Mouse (Mus musculus) NIH3T3 (cell line): ENCODE data around the gene Ppp1r3e.
A peak's percentile ranks its signal among the peaks of the same experiment; 100 is the strongest.

Source experiments
- DNase-seq: peaks from one replicate; pipeline ENCODE4 v3.0.0-alpha.2; 2012; ENCODE audit warnings: low read depth

Gene Ppp1r3e

GRCm38 (mm10) chr14:54883154-54884021 is 6.0 kb upstream of the Ppp1r3e start, which contains the start of the genes Bcl2l2 and Gm20521:
Gene Bcl2l2 (plus strand): TSS chr14:54883377.
Gene Gm20521 (plus strand): TSS chr14:54883441.
- peak; percentile 95 for DNase-seq

GRCm38 (mm10) chr14:54876539-54877047 is 757 bp downstream of the Ppp1r3e start:
- DNase-seq = peak; percentile 93

- DNase-seq = peak; percentile 15
Observed at GRCm38 (mm10) chr14:54875844-54876538, 1.4 kb downstream of the Ppp1r3e start.

DNA sequence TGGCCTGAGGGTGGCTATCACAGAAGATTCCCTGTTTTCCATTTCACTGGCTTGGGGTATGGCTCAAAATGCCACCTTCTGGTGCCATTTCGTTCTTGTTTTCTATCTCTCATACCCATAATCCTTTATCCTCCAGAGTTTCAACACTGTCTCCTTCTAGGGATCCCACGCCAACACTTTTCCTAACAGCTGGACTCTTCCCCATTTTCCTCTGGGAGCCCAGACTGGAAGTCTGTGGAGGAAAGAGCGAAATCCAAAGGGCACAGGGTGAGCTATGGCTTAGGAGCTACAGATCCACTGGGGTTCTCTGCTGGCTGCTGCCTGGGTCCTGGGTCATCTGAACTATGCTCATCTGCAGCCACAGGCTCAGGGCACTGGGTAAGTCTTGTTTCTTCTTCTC is 3.2 kb downstream of the Ppp1r3e start:
- DNase-seq = no peak

DNA sequence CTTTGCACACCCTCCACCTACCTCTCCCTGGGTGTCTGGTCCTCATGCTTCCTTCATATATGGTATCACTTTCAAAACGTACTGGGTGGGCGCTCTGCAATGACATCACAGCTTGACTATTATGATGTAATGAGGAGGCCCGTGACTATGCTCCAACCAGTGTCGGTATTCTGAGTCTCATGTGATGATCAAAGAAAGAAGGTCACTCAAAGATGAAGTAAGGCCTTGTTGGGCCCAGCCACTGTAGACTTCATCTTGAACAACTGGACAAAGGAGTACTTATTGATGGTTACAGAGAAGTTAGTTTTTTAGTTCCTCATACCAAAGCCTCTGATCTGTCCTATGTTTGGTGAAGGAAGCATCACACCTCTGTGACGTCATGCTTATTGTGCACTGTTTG is 6.5 kb downstream of the Ppp1r3e start, which contains the start of gene Homez:
Gene Homez, minus strand, starts transcription at position 101 of the 400 bp plus-strand sequence.
- no peak for DNase-seq

DNA sequence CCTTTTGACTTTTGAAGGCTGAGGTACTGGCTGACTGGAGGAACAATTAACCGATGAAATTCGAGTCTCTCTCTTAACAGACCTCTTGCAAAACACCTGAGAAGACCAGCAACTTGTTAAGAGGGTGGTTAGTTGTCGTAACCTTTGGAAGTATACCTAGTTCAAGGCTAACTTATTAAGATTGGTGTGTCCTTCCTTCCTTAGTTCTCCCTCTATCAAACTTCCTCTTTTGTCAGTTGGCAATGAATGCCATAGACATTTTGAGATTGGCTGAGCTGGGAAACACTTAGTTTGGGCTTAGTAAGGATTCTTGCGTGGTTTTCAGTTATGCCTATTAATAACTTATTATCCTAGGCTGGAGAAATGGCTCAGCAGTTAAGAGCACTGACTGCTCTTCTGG is 9.3 kb downstream of the Ppp1r3e start:
- DNase-seq = no peak

GRCm38 (mm10) chr14:54866936-54867335 is 10.4 kb downstream of the Ppp1r3e start:
- peak; percentile 16 for DNase-seq

- DNase-seq = no peak
Observed at GRCm38 (mm10) chr14:54866268-54866667, 11.1 kb downstream of the Ppp1r3e start.

DNA sequence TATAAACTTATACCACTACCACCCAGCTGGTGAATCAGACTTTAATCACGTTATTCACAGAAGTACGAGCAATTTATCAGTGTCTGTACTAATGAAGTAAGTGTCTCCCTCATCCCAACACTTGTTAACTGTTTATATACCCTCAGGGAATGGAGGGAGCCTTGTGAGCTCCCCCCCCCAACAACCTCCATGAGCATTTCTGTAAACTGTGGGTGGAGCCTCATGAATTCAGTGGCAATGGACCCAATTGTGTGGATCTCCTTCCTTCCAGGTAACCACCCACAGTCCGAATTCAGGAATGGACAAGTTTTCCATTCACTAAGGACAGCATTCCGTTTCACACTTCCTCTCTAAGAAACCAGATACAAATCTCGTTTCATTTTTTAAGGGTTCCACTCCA is 11.7 kb downstream of the Ppp1r3e start:
- DNase-seq = no peak

DNA sequence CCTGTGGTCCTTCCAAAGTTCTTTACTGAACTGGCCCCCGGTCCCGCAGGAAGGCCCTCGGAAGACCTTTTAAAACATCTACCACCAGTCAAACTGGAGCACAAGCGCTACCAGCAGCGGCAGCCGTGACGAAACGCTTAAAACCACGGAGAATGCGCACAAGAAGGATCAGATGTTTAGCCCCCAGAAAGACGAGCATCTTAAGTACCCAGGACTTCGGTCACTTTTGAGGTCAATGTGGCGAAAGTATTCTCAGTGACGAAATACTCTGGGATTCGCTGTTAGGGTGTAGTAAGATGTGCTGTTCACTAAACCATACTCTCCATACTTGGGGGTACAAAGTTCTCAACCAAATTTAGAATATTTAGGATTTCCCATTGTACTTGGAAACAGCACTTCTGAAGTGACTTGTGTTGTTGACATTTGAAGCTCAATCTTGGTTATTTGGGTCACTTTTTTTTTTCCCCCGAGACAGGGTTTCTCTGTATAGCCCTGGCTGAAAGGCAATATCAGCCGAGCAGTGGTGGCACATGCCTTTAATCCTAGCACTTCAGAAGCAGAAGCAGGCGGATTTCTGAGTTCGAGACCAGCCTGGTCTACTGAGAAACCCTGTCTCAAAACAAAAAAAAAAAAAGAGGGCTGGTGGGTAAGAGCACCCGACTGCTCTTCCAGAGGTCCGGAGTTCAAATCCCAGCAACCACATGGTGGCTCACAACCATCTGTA is 12.9 kb downstream of the Ppp1r3e start:
- DNase-seq = no peak

DNA sequence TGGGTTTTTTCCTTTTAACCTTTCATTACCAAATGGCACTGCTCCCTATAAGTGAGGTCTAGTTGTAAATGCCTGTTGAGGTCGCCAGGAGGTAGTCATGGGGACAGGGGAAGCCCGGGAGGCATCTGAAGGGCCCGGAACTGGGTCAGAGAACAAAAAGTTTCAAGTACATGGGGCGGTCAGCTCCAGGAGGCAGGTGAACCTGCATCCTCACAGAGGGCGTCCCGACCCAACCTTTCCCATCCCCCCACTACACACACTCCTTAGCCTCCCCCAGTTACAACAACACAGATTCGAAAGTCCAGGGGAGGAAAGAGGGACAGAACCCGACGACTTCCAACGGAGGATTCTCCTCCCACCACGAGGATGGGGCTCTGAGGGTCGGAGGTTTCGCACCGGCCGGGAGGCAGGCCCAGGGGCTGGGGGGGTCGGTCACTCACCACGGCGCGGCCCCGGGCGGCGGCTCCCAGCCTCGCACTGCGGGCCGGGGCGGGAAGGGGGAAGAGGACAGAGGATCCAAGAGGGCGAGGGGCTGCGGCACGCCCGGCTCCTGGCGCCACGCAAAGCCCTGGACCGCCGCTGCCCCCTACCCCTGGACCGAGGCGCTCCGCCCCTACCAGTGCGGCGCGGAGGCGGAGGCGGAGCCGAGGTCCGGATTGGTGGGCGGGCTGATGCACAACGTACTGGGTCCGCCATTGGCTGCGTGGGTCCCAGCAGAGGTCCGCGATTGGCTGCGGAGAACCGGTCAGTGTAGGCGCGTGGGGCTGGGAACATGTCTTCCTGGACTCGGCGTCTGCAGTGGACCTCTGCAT is 13.6 kb downstream of the Ppp1r3e start:
- DNase-seq = peak; percentile 92

GRCm38 (mm10) chr14:54860511-54860910 is 16.8 kb downstream of the Ppp1r3e start:
- DNase-seq = peak; percentile 77

- no peak for DNase-seq
Observed at GRCm38 (mm10) chr14:54857891-54858290, 19.5 kb downstream of the Ppp1r3e start.

DNA sequence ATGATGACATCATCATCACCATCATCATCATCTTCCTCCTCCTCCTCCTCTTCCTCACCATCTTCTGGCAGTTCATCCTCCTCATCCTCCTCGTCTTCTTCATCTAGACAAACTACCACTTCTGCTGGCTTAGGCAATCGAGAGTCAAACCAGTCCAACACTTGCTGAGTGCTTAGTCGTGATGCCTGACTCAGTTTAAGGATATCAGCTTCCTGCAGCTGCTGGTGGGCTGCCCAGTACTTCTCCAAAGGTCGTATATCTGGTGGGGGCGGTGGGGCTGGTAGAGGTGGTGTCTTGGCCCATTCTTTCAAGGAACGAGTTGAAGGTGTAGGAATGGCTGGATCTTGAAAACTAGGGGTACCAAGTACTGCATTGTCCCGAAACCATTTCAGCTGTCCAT is 20.6 kb downstream of the Ppp1r3e start:
- no peak for DNase-seq

DNA sequence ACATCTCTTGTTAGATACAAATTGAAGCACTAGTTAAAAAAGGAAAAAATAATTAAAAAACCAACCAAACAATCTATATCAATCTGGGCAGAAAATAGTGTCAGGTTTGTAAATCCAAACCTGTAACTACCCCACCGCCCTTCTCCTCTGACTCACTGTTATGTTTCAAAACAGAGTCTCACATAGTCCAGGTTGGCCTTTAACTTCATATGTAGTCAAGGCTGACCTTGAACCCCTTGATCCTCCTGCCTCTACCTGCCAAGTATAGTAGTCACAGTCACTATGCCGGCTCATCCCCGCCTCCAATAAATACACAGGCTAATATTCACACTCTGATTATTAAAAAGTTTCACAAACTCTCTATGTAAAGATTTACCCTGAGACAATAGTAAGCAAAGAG is 21.6 kb downstream of the Ppp1r3e start:
- DNase-seq = no peak

DNA sequence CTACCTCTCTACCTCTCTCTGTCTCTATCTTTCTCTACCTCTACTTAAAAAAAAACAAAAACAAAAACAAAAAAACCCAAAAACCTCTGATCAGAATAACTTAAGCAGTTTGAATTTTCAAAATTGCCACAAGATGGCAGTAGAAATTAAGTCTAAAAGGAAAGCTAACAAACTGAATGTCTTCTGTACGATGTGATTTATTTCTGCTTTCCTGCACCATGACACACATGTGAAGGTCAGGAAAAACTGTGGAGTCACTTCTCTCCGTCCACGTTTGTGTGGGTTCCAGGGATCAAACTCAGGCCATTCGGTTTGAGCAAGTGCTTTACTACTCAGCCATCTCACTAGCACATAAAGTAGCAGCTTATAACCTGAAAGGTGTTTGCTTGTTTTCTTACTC is 33.9 kb downstream of the Ppp1r3e start:
- peak; percentile 71 for DNase-seq

DNA sequence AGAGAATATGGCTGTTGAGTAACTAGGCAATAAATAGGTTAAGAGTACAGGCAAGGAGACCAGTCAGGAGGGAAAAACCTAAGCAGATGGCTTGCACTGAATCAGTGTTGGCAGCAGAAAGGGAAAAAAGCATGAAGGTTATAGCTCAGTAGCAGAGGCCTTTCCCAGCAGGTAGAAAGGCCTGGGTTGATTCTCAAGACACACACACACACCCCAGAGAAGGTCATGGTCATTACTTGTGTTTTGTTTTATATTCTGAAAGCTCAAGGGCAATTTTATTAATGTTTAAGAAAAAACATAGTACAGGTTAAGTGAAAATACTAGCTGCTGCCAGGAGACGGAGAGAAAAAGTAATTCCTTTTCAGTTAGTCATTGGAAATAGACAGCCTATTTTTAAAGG is 53.6 kb downstream of the Ppp1r3e start:
- DNase-seq = no peak
